Mouse (Mus musculus): ENCODE data around the gene Mmel1. TPM values are rescaled to one million over a fixed set of nuclear protein-coding genes. Genes with fewer than 3 reads are reported as not detected.
A peak's percentile ranks its signal among the peaks of the same experiment; 100 is the strongest.

Mmel1 gene
- polyA plus RNA-seq, 1 experiment from 2014 or later = 0.13 TPM

GRCm38 (mm10) chr4:154887593-154888250 lies 18.3 kb downstream of the Mmel1 start:
- no peaks in the 10 kb centered on the region for H3K4me1 ChIP-seq (ENCODE audit: control insufficient read depth, insufficient read depth, low read length)
- WGBS = 84% methylated on average over 15 of the region's 15 CpGs
- H3K9me3 ChIP-seq (replicated peaks; ENCODE audit: control insufficient read depth, low read length) = no peaks in the 10 kb centered on the region
- no peak overlapping the region for H3K4me3 ChIP-seq (ENCODE audit: low read depth, low read length)
- H3K4me2 ChIP-seq (ENCODE audit: low read length) = no peak overlapping the region
- DNase-seq (ENCODE audit: low spot score) = no peak
- no peaks in the 10 kb centered on the region for H3K36me3 ChIP-seq (ENCODE audit: control insufficient read depth, insufficient read depth, low read length)
- no peak overlapping the region for H3K27ac ChIP-seq (ENCODE audit: low read depth, low read length)
- H3K27me3 ChIP-seq (replicated peaks; ENCODE audit: control insufficient read depth, insufficient read depth, low read length) = no peaks in the 10 kb centered on the region
- H3K9ac ChIP-seq (ENCODE audit: low read length) = no peak overlapping the region
- no peak for ATAC-seq

DNA sequence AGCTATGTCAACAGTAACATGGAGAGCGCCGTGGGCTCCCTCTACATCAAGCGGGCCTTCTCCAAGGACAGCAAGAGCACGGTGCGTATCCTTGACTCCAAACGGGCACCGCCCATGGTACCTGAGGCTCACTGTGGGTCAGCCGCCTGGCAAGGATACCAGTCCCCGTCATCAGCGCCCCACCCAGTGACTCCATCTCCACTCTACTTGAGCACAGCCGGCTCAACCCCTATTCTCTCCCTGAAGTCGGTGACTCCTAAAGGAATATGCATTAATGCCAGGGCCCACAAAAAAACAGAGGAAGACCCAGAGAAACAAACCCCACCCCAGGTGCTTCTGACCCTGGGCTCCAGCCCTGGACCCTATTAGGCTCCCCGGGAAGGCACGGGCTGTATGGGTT lies 21.5 kb downstream of the Mmel1 start:
- H3K9ac ChIP-seq (ENCODE audit: low read length) = no peak overlapping the region
- no peaks in the 10 kb centered on the region for H3K36me3 ChIP-seq (ENCODE audit: control insufficient read depth, insufficient read depth, low read length)
- 93% methylated on average over 14 of the region's 14 CpGs for WGBS
- H3K27ac ChIP-seq (ENCODE audit: low read depth, low read length) = no peak overlapping the region
- no peak overlapping the region for H3K4me2 ChIP-seq (ENCODE audit: low read length)
- H3K4me1 ChIP-seq (ENCODE audit: control insufficient read depth, insufficient read depth, low read length) = no peaks in the 10 kb centered on the region
- ATAC-seq (no peak), DNase-seq (ENCODE audit: low spot score) (no peak)
- no peaks in the 10 kb centered on the region for H3K27me3 ChIP-seq (replicated peaks; ENCODE audit: control insufficient read depth, insufficient read depth, low read length)
- H3K4me3 ChIP-seq (ENCODE audit: low read depth, low read length) = no peak overlapping the region
- no peaks in the 10 kb centered on the region for H3K9me3 ChIP-seq (replicated peaks; ENCODE audit: control insufficient read depth, low read length)

DNA sequence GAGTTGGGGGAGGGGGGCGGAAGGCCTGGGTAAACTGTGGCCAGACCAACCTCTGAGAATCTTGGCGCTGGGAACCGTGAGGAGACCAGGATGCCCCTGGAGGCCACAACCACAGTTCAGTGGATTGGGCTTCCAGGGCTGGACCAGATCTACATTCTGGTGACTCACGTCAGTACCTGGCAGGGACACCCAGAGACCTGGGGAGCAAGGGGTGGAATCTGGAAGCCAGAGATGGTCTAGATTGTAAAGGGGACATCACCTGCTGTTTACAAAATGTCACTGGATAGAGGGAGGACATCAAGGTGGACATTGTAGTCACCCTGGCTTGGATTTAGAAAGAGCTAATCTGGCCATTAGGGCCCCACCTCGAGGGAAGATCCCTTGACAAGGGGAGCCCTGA lies 26.2 kb downstream of the Mmel1 start:
- DNase-seq (ENCODE audit: low spot score) = no peak
- H3K4me3 ChIP-seq (ENCODE audit: low read depth, low read length) = no peak overlapping the region
- H3K4me2 ChIP-seq (ENCODE audit: low read length) = no peak overlapping the region
- 85% methylated on average over 5 of the region's 5 CpGs for WGBS
- H3K9ac ChIP-seq (ENCODE audit: low read length) = no peak overlapping the region
- H3K4me1 ChIP-seq (ENCODE audit: control insufficient read depth, insufficient read depth, low read length) = peaks cover 11% of the 10 kb centered on the region; the same call in 1 of the 2 replicates
- no peaks in the 10 kb centered on the region for H3K27me3 ChIP-seq (replicated peaks; ENCODE audit: control insufficient read depth, insufficient read depth, low read length)
- H3K36me3 ChIP-seq (ENCODE audit: control insufficient read depth, insufficient read depth, low read length) = no peaks in the 10 kb centered on the region
- H3K27ac ChIP-seq (ENCODE audit: low read depth, low read length) = no peak overlapping the region
- ATAC-seq = no peak
- H3K9me3 ChIP-seq (replicated peaks; ENCODE audit: control insufficient read depth, low read length) = no peaks in the 10 kb centered on the region

DNA sequence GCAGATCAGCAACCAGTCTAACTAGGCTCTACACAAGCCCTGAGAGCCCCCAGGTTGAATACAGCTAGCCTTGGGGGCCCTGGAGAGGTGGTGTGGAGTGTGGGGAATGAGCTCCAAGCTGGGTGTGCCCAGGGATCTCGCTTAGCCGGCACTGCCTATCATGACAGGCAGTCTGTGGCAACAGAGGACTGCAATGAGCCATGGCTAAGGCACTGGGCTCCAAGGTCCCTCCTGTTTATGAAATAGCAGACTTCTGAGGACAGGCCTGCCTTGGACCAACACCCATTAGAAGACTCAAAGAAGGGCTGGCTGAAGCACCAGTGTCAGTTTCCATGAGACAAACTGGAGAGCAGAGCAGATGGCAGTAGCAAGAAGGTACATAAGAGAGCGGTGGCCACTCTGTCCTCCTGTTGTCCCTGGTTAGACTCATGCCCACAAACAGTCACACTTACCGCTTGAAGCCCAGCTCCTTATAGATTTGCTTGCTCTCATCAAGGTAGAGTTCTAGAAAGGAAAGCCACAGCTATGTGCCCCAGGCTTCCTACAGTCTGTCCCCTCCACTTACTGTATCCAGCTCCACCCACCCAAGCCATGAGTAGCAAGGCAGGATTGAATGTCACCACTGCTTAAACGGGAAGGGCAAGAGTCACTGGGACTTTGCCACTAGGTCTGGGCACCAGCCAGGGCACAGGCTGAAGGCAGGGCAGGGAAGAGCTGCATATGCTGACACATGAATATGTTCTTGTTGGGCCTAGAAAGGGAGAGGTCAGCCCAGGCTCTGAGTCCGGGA lies 28.5 kb downstream of the Mmel1 start:
- ATAC-seq = no peak
- H3K36me3 ChIP-seq (ENCODE audit: control insufficient read depth, insufficient read depth, low read length) = no peaks in the 10 kb centered on the region
- no peaks in the 10 kb centered on the region for H3K9me3 ChIP-seq (replicated peaks; ENCODE audit: control insufficient read depth, low read length)
- peak overlapping the region; percentile 53 for H3K4me3 ChIP-seq (ENCODE audit: low read depth, low read length)
- DNase-seq (ENCODE audit: low spot score) = no peak
- H3K27me3 ChIP-seq (replicated peaks; ENCODE audit: control insufficient read depth, insufficient read depth, low read length) = no peaks in the 10 kb centered on the region
- 74% methylated on average over 6 of the region's 6 CpGs for WGBS
- H3K4me2 ChIP-seq (ENCODE audit: low read length) = peak overlapping the region; percentile 94
- peaks cover 11% of the 10 kb centered on the region; the same call in 1 of the 2 replicates for H3K4me1 ChIP-seq (ENCODE audit: control insufficient read depth, insufficient read depth, low read length)
- peak overlapping the region; percentile 73 for H3K9ac ChIP-seq (ENCODE audit: low read length)
- no peak overlapping the region for H3K27ac ChIP-seq (ENCODE audit: low read depth, low read length)

DNA sequence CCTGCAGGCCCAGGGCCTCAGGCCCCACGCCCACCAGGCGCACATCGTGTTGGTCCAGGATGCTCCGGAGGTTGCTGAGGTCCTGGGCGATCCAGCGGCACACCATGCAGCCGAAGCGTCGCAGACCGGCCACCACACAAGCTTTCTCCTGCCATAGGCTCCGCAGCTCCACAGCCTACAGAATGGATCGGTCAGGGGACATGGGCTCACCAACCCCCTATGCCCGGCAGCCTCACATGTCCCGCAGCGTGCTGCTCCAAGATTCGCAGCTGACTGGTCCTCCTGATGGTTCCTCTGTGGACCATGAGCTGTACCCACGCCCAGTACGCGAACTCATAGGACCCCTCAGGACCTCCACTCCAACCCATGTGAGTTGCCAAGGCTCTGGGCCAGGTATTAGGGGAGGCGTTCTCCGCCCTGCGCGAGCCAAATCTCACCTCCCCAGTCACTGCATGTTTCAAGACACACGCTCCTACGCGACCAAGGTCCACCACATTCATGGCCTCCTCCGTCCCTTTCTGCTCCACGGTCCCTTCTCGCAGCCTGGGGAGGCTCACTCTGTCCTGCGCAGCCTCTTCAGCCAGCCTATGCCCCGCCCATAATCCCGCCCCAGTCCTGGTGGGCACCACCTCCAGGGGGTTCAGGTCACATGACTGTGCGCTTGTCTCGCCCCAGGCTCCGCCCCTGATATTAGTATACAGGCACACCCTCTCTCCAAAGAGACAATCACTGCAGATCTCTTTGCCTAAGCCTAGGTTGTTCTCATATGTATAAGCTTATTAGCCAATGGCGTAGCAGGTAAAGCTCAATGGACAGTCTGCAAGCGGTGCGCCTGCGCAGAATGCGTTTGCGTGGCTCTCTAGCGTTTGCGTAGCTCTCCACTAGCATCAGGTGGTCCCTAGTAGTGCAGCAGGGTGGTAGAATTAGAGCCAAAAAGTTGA lies 29.4 kb downstream of the Mmel1 start, which contains the start of gene Fam213b:
Gene Fam213b, minus strand, starts transcription at position 630 of the 941 bp plus-strand sequence.
- Histone ChIP-seq H3K9me3 (replicated peaks; ENCODE audit: control insufficient read depth, low read length) (no peaks in the 10 kb centered on the region), H3K4me1 (ENCODE audit: control insufficient read depth, insufficient read depth, low read length) (peaks cover 11% of the 10 kb centered on the region; the same call in 1 of the 2 replicates), H3K4me3 (ENCODE audit: low read depth, low read length) (peak within 1 kb of the TSS; percentile 53), H3K9ac (ENCODE audit: low read length) (peak within 1 kb of the TSS; percentile 73), H3K4me2 (ENCODE audit: low read length) (peak within 1 kb of the TSS; percentile 94), H3K36me3 (ENCODE audit: control insufficient read depth, insufficient read depth, low read length) (no peaks in the 10 kb centered on the region), H3K27ac (ENCODE audit: low read depth, low read length) (0 out of 2 replicates have a peak within 1 kb of the TSS, but pooled peaks have one; percentile 6), H3K27me3 (replicated peaks; ENCODE audit: control insufficient read depth, insufficient read depth, low read length) (no peaks in the 10 kb centered on the region)
- peak; percentile 98 for ATAC-seq
- DNase-seq (ENCODE audit: low spot score) = peak; percentile 94
- WGBS = 3% methylated on average over 43 of the region's 43 CpGs

DNA sequence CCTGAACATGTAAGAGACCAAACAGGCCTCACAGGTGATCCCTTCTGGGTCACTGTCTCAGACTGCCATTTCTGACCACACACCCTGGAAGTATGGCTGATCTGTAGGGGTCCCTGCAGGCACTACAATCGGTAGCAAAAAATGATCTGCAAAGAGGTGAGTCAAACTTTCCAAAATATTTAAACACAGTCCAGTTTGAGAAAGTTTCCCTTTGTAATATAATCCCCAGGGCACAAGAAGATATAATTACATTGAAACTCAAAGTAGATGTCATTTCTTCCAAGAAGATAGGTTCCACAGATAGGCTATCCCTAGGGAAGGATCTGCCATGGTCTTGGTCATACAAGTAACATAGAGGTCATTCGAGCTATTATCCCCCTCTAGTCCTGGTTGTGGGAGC lies 33.0 kb downstream of the Mmel1 start:
- ATAC-seq (no peak), DNase-seq (ENCODE audit: low spot score) (no peak)
- Histone ChIP-seq H3K4me3 (ENCODE audit: low read depth, low read length) (no peak overlapping the region), H3K4me2 (ENCODE audit: low read length) (no peak overlapping the region), H3K9ac (ENCODE audit: low read length) (no peak overlapping the region), H3K9me3 (replicated peaks; ENCODE audit: control insufficient read depth, low read length) (no peaks in the 10 kb centered on the region), H3K27me3 (replicated peaks; ENCODE audit: control insufficient read depth, insufficient read depth, low read length) (no peaks in the 10 kb centered on the region), H3K27ac (ENCODE audit: low read depth, low read length) (no peak overlapping the region), H3K4me1 (ENCODE audit: control insufficient read depth, insufficient read depth, low read length) (peaks cover 16% of the 10 kb centered on the region; the same call in 1 of the 2 replicates), H3K36me3 (ENCODE audit: control insufficient read depth, insufficient read depth, low read length) (no peaks in the 10 kb centered on the region)
- 88% methylated on average over 2 of the region's 2 CpGs for WGBS

GRCm38 (mm10) chr4:154904185-154905071 lies 35.0 kb downstream of the Mmel1 start:
- H3K36me3 ChIP-seq (ENCODE audit: control insufficient read depth, insufficient read depth, low read length) = no peaks in the 10 kb centered on the region
- H3K4me1 ChIP-seq (ENCODE audit: control insufficient read depth, insufficient read depth, low read length) = peaks cover 6% of the 10 kb centered on the region; the same call in 1 of the 2 replicates
- DNase-seq (ENCODE audit: low spot score) = peak; percentile 93
- peak; percentile 94 for ATAC-seq
- peak overlapping the region; percentile 65 for H3K4me2 ChIP-seq (ENCODE audit: low read length)
- peak overlapping the region; percentile 52; the same call in 1 of the 2 replicates for H3K9ac ChIP-seq (ENCODE audit: low read length)
- H3K4me3 ChIP-seq (ENCODE audit: low read depth, low read length) = peak overlapping the region; percentile 34
- H3K27me3 ChIP-seq (replicated peaks; ENCODE audit: control insufficient read depth, insufficient read depth, low read length) = no peaks in the 10 kb centered on the region
- 6% methylated on average over 16 of the region's 16 CpGs for WGBS
- H3K27ac ChIP-seq (ENCODE audit: low read depth, low read length) = no peak overlapping the region
- H3K9me3 ChIP-seq (replicated peaks; ENCODE audit: control insufficient read depth, low read length) = no peaks in the 10 kb centered on the region
